Mouse (Mus musculus): ENCODE measurements around the gene Slco4c1.

DNA sequence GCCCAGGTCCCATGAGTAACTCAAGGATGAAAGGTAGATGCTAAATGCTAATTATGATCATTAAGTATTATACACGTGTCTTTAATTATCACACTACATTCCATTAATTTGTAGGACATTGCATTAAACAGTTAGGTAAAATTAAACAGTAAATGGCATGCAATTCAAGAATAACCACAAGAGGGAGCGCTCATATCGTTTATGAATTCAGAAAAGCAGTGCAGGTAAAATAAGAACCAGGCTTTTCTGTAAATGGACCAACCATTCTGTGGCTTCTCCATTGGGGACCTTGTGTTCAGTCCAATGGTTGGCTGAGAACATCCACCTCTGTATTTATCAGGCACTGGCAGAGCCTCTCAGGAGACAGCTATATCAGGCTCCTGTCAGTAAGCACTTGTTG lies 25.2 kb downstream of the Slco4c1 start:
- TF ChIP-seq POLR2A (IDR thresholded peaks at IDR 0.05; ENCODE audit: borderline replicate concordance, low read depth, low read length), result no peak
- no peak for TF ChIP-seq CTCF (IDR thresholded peaks at IDR 0.05; ENCODE audit: low read depth, low read length)
